Mouse (Mus musculus): ENCODE results near the gene Kmt2d. TPM values are rescaled to one million over a fixed set of nuclear protein-coding genes. Genes with fewer than 3 reads are reported as not detected.
A peak's percentile ranks its signal among the peaks of the same experiment; 100 is the strongest.

The Kmt2d gene
- polyA plus RNA-seq, 1 experiment from 2014 or later, result 11.9 TPM

DNA sequence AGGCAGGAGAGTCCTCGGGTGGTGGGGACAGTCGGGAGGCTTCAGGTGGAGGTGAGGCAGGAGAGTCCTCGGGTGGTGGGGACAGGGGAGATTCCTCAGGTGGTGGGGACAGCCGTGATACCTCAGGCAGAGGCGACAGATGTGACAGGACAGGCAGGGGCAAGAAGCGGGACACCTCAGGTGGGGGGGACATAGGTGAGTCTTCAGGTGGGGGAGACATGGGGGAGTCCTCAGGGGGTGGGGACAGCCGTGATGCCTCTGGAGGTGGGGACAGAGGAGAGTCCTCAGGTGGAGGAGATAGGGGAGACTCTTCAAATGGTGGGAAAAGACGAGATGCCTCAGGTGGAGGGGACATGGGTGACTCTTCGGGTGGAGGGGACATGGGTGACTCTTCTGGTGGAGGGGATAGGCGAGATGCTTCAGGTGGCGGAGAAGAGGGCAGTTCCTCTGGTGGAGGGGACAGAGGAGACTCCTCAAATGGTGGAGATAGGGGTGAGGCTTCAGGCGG lies 7.5 kb downstream of the Kmt2d start:
- no peak for ATAC-seq (ENCODE audit: low read depth)
- no peak overlapping the region for H3K9ac ChIP-seq (ENCODE audit: low read length)
- H3K27ac ChIP-seq (ENCODE audit: low read length), result no peak overlapping the region
- H3K27me3 ChIP-seq (ENCODE audit: control insufficient read depth, insufficient read depth, low read depth, low read length), result no peaks in the 10 kb centered on the region
- H3K9me3 ChIP-seq (ENCODE audit: control insufficient read depth, low read length), result no peaks in the 10 kb centered on the region
- peaks cover 16% of the 10 kb centered on the region for H3K4me1 ChIP-seq (replicated peaks; ENCODE audit: control insufficient read depth, insufficient read depth, low read length)
- no peak overlapping the region for H3K4me3 ChIP-seq (ENCODE audit: low read length)
- 84% methylated on average over 12 of the region's 12 CpGs for WGBS
- peaks cover 79% of the 10 kb centered on the region for H3K36me3 ChIP-seq (ENCODE audit: control insufficient read depth, insufficient read depth, low read length)
- H3K4me2 ChIP-seq (ENCODE audit: low read depth, low read length), result no peak overlapping the region

DNA sequence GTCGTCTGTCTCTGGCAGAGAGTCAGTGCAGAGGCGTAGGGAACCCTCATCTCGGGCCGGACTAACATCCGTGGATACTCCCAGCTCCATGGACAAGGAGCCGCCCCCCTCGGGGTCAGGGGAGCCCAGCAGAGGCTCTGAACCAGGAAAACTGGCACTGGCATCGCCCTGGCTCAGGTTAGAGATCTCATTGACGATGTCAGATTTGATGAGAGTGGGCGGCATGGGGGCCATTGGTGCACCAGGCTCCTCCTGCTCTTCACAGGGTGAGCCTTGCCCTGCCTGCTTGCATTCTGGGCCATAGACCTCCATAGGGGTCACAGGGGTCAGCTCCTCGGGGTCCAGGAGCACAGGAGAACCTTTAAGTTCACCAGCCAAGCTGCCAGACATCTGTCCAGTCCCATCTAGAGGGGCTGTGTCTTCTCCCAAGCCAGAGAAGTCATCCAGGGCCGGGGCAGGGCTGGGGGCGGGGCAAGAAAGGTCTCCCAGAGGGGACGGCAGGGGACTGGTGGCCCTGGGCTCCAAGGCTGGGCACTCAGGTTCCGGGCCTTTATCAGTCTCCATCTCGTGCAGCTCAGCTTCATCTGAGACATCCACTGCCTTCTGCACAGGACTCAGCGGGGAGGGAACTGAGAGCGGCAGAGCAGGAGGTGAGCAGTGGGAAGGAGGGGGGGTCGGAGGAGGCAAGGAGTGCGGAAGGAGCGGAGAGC lies 9.1 kb downstream of the Kmt2d start:
- Histone ChIP-seq H3K4me3 (ENCODE audit: low read length) (no peak overlapping the region), H3K9ac (ENCODE audit: low read length) (no peak overlapping the region), H3K9me3 (ENCODE audit: control insufficient read depth, low read length) (no peaks in the 10 kb centered on the region), H3K27me3 (ENCODE audit: control insufficient read depth, insufficient read depth, low read depth, low read length) (no peaks in the 10 kb centered on the region), H3K27ac (ENCODE audit: low read length) (no peak overlapping the region), H3K4me2 (ENCODE audit: low read depth, low read length) (no peak overlapping the region), H3K4me1 (replicated peaks; ENCODE audit: control insufficient read depth, insufficient read depth, low read length) (peaks cover under 1% of the 10 kb centered on the region; the same call in 1 of the 2 replicates), H3K36me3 (ENCODE audit: control insufficient read depth, insufficient read depth, low read length) (peaks cover 94% of the 10 kb centered on the region)
- ATAC-seq (ENCODE audit: low read depth), result no peak
- WGBS, result 81% methylated on average over 21 of the region's 21 CpGs

DNA sequence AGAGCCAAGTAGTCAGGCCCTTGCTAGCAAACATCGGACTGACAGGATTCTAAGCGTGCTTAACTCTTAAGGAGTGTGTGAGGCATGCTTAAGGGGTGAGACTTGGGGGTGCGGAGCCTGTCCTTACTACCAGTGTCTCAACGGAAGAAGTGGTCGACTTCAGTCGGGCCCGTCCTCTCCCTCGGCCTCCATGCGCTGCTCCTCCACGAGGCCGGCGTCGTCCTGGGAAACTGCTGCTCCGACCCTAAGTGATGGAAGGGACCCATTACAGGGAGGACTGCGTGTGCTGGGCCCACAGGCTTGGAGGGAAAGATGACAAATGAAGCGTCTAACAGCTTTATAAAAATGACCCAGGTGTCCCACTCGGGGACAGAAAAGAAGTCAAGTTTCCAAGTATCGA lies 10.1 kb downstream of the Kmt2d start:
- no peak for ATAC-seq (ENCODE audit: low read depth)

DNA sequence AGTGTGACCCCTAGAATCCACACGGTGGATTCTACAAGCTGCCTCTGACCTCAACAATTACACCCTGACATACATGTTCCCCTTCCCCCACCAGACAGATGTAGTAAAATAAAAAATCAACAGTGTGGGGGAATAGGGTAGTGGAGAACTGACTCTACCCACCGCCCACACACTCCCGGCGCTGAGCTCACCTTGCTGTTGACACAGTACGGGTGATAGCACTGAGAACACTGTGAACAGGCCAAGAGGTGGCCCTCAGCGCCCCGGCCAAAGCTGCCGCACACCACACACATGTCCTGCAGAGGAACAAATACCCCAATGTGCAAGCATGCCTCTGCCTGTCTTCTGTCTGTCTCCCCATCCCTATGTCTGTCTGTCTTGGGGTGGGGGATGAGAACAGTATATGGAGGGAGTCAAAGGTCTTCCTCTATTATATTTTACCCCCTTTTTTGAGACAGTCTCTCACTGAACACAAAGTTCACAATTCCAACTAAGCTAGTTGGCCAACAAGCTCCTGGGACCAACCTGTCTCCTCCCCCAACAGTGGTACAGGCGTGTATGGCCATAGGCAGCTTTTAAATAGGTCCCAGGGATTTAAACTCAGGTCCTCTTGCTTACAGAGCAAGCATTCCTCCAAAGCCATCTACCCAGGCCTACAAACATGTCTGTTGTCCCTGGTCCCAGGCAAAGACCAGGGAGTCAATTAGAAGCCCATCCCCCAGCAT lies 11.5 kb downstream of the Kmt2d start:
- H3K9me3 ChIP-seq (ENCODE audit: control insufficient read depth, low read length), result no peaks in the 10 kb centered on the region
- WGBS, result 77% methylated on average over 9 of the region's 9 CpGs
- H3K27me3 ChIP-seq (ENCODE audit: control insufficient read depth, insufficient read depth, low read depth, low read length), result no peaks in the 10 kb centered on the region
- no peak overlapping the region for H3K4me2 ChIP-seq (ENCODE audit: low read depth, low read length)
- peaks cover 90% of the 10 kb centered on the region for H3K36me3 ChIP-seq (ENCODE audit: control insufficient read depth, insufficient read depth, low read length)
- H3K4me3 ChIP-seq (ENCODE audit: low read length), result no peak overlapping the region
- H3K9ac ChIP-seq (ENCODE audit: low read length), result no peak overlapping the region
- ATAC-seq (ENCODE audit: low read depth), result no peak
- no peak overlapping the region for H3K27ac ChIP-seq (ENCODE audit: low read length)
- H3K4me1 ChIP-seq (replicated peaks; ENCODE audit: control insufficient read depth, insufficient read depth, low read length), result no peaks in the 10 kb centered on the region

More for the DNA sequence above, 10.1 kb downstream of the Kmt2d start:
- Histone ChIP-seq H3K27ac (ENCODE audit: low read length) (no peak overlapping the region), H3K4me3 (ENCODE audit: low read length) (no peak overlapping the region), H3K36me3 (ENCODE audit: control insufficient read depth, insufficient read depth, low read length) (peaks cover 93% of the 10 kb centered on the region), H3K4me1 (replicated peaks; ENCODE audit: control insufficient read depth, insufficient read depth, low read length) (no peaks in the 10 kb centered on the region), H3K9ac (ENCODE audit: low read length) (no peak overlapping the region), H3K27me3 (ENCODE audit: control insufficient read depth, insufficient read depth, low read depth, low read length) (no peaks in the 10 kb centered on the region), H3K4me2 (ENCODE audit: low read depth, low read length) (no peak overlapping the region), H3K9me3 (ENCODE audit: control insufficient read depth, low read length) (no peaks in the 10 kb centered on the region)
- 88% methylated on average over 18 of the region's 18 CpGs for WGBS

DNA sequence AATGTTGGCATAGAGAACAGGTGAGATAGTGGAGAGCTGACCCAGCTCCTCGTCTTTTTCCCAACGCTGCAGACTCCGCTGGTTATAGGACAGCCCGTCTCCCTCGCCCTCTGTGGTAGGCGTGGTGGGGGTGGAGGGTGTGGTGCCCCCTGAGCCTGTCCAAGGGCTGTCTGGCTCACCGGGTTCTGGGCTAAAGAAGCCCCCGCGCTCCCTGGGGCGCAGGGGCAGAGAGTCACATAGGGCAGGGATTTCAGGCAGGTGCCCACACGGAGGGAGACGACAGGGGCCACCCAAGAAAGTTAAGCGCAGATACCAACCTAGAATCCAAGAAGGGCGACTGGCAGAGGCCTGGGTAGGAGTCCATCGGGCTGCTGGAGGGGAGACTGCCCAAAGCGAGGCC lies 16.8 kb downstream of the Kmt2d start:
- 86% methylated on average over 16 of the region's 16 CpGs for WGBS
- no peak overlapping the region for H3K4me3 ChIP-seq (ENCODE audit: low read length)
- no peaks in the 10 kb centered on the region for H3K9me3 ChIP-seq (ENCODE audit: control insufficient read depth, low read length)
- ATAC-seq (ENCODE audit: low read depth), result no peak
- no peaks in the 10 kb centered on the region for H3K27me3 ChIP-seq (ENCODE audit: control insufficient read depth, insufficient read depth, low read depth, low read length)
- H3K9ac ChIP-seq (ENCODE audit: low read length), result no peak overlapping the region
- H3K4me1 ChIP-seq (replicated peaks; ENCODE audit: control insufficient read depth, insufficient read depth, low read length), result no peaks in the 10 kb centered on the region
- H3K36me3 ChIP-seq (ENCODE audit: control insufficient read depth, insufficient read depth, low read length), result peaks cover 88% of the 10 kb centered on the region
- no peak overlapping the region for H3K27ac ChIP-seq (ENCODE audit: low read length)
- no peak overlapping the region for H3K4me2 ChIP-seq (ENCODE audit: low read depth, low read length)

DNA sequence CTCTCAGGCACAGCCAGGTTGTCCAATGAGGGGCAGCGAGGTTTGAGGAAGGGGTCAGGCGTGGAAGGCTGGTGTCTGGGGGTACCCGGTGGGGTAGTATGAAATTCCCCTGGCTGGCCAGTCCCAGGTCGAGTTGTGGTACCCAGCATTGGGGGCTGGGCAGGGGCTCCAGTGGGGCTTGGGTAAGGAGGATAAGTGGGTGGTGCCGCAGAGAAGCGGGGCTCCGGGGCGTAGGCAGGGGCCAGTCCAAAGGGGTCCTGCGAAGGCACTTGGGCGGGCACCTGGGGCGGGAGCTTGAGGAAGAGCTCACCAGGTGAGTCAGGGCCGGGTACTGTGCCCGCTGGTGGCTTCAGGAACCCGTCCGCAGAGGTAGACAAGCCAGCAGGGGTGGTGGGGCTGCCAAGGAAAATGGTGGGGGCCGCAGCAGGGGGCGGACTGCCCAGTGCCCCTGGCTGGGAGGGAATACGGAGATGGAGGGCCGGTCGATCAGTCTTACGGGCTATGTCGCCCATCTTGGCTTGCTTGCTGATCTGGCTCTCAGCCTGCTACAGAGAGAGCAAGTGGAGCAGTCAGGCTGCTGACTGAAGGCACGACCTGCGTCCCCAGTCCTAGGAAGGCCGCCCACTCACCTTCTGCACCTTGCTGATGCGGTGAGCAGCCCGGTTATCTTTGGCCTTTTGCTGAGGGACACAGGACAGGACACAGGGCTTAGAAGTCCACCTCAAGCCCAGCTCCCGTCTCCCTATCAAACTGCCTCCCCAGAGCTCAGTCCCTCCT lies 17.7 kb downstream of the Kmt2d start:
- Histone ChIP-seq H3K9me3 (ENCODE audit: control insufficient read depth, low read length) (no peaks in the 10 kb centered on the region), H3K4me1 (replicated peaks; ENCODE audit: control insufficient read depth, insufficient read depth, low read length) (no peaks in the 10 kb centered on the region), H3K9ac (ENCODE audit: low read length) (no peak overlapping the region), H3K27me3 (ENCODE audit: control insufficient read depth, insufficient read depth, low read depth, low read length) (no peaks in the 10 kb centered on the region), H3K27ac (ENCODE audit: low read length) (no peak overlapping the region), H3K4me3 (ENCODE audit: low read length) (no peak overlapping the region), H3K4me2 (ENCODE audit: low read depth, low read length) (no peak overlapping the region), H3K36me3 (ENCODE audit: control insufficient read depth, insufficient read depth, low read length) (peaks cover 90% of the 10 kb centered on the region)
- no peak for ATAC-seq (ENCODE audit: low read depth)
- WGBS, result 90% methylated on average over 28 of the region's 28 CpGs

DNA sequence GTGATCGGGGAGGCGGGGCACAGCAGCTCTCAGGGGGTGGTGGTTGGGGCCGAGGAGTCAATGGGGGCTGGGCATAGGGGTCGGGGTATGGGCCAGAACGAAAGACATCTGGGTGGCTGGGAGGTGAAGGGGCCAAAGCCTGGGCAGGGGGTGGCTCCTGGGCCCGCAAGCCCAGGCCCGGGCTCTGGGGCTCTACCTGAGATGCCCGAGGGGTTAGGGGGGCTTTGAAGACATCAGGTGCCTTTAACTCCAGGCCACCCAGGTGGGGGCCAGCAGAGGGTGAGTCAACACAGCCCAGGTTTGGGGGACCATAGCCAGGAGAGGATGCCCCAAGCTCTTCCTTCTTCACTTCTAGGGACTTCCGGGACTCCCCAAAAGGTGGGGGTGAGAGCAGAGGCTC lies 18.3 kb downstream of the Kmt2d start:
- Histone ChIP-seq H3K27ac (ENCODE audit: low read length) (no peak overlapping the region), H3K36me3 (ENCODE audit: control insufficient read depth, insufficient read depth, low read length) (peaks cover 88% of the 10 kb centered on the region), H3K4me3 (ENCODE audit: low read length) (no peak overlapping the region), H3K9me3 (ENCODE audit: control insufficient read depth, low read length) (no peaks in the 10 kb centered on the region), H3K9ac (ENCODE audit: low read length) (no peak overlapping the region), H3K4me2 (ENCODE audit: low read depth, low read length) (no peak overlapping the region), H3K4me1 (replicated peaks; ENCODE audit: control insufficient read depth, insufficient read depth, low read length) (no peaks in the 10 kb centered on the region), H3K27me3 (ENCODE audit: control insufficient read depth, insufficient read depth, low read depth, low read length) (no peaks in the 10 kb centered on the region)
- 0 out of 2 replicates have a peak, but pooled peaks have one; percentile 16 for ATAC-seq (ENCODE audit: low read depth)
- WGBS, result 88% methylated on average over 9 of the region's 9 CpGs

DNA sequence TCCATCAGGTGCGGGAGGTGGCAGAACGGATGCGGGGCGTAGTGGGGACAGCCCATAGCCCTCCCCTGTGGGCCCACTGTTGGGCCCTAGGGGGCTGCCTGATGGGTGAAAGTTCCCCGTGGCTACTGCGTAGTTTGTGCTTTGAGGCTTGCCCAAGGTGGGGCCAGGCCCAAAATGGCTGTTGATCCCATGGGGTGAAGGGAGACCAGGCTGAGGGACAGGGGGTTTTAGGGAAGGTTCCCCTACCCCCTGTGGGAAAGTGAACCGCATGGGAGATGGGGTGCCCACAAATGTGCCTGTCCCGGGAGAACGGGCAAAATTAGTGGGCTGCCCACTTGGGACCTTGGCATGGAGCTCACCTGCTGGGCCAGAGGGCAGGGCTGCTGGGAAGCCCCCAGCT lies 18.9 kb downstream of the Kmt2d start:
- no peak overlapping the region for H3K27ac ChIP-seq (ENCODE audit: low read length)
- H3K9me3 ChIP-seq (ENCODE audit: control insufficient read depth, low read length), result no peaks in the 10 kb centered on the region
- H3K9ac ChIP-seq (ENCODE audit: low read length), result no peak overlapping the region
- no peaks in the 10 kb centered on the region for H3K27me3 ChIP-seq (ENCODE audit: control insufficient read depth, insufficient read depth, low read depth, low read length)
- no peak overlapping the region for H3K4me2 ChIP-seq (ENCODE audit: low read depth, low read length)
- 92% methylated on average over 9 of the region's 9 CpGs for WGBS
- no peaks in the 10 kb centered on the region for H3K4me1 ChIP-seq (replicated peaks; ENCODE audit: control insufficient read depth, insufficient read depth, low read length)
- H3K4me3 ChIP-seq (ENCODE audit: low read length), result no peak overlapping the region
- no peak for ATAC-seq (ENCODE audit: low read depth)
- H3K36me3 ChIP-seq (ENCODE audit: control insufficient read depth, insufficient read depth, low read length), result peaks cover 88% of the 10 kb centered on the region

DNA sequence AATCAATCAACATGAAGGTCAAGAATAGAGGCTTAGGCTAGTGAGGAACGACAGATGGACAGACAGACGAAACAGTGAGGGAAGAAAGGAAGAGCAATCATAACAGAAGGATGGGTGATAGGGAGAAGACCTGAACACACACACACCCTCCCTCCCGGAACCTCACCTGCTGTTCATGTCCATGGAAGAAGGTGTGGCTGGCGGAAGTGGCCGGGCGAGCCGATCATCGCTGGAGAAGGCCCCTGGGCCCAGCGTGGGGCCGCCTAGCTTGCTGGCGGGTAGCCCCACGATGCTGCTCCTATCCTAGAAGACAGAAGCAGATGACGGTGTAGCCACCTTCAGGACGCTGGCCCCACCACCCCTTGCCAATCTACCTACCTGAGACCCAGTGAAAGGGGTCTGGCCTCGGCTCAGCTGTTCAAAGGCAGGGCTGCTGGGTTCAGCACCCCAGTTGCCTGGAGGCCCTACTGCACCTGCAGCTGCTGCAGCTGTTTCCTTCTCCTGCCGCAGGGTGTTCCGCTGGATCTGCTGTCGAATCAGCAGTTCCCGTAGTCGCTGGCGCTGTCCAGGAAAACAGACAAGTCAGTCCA lies 19.7 kb downstream of the Kmt2d start:
- no peak overlapping the region for H3K4me3 ChIP-seq (ENCODE audit: low read length)
- H3K27me3 ChIP-seq (ENCODE audit: control insufficient read depth, insufficient read depth, low read depth, low read length), result no peaks in the 10 kb centered on the region
- H3K9ac ChIP-seq (ENCODE audit: low read length), result no peak overlapping the region
- no peak for ATAC-seq (ENCODE audit: low read depth)
- no peaks in the 10 kb centered on the region for H3K4me1 ChIP-seq (replicated peaks; ENCODE audit: control insufficient read depth, insufficient read depth, low read length)
- whole genome bisulfite sequencing, result 85% methylated on average over 21 of the region's 21 CpGs
- H3K9me3 ChIP-seq (ENCODE audit: control insufficient read depth, low read length), result no peaks in the 10 kb centered on the region
- no peak overlapping the region for H3K27ac ChIP-seq (ENCODE audit: low read length)
- no peak overlapping the region for H3K4me2 ChIP-seq (ENCODE audit: low read depth, low read length)
- H3K36me3 ChIP-seq (ENCODE audit: control insufficient read depth, insufficient read depth, low read length), result peaks cover 91% of the 10 kb centered on the region

All from lung, embryonic 16.5 days (tissue).